Mouse (Mus musculus) CH12.LX (cell line): ENCODE measurements around the gene 1700125H20Rik. TPM values are rescaled to one million over a fixed set of nuclear protein-coding genes. Genes with fewer than 3 reads are reported as not detected.

ENCODE experiments used
- DNase-seq: peaks from one replicate; pipeline ENCODE4 v3.0.0-alpha.2; 2013; ENCODE audit errors: extremely low read depth
- H3K27ac ChIP-seq: 2 replicates; pipeline ENCODE4 v1.5.1; 2012; ENCODE audit warnings: low read depth, mild to moderate bottlenecking, control low read depth, moderate library complexity; ENCODE audit not compliant: insufficient read depth
- H3K27me3 ChIP-seq: replicated peaks from 2 replicates; pipeline ENCODE3; 2012; ENCODE audit warnings: inconsistent platforms
- H3K36me3 ChIP-seq, 2 experiments: replicated peaks in 1 of 2; 2 replicates each; pipeline versions ENCODE3 to v1.6.1; 2012; ENCODE audit warnings: inconsistent platforms in 1 of 2, low read length in 1 of 2, mild to moderate bottlenecking in 1 of 2, mixed read lengths in 1 of 2, moderate library complexity in 1 of 2; ENCODE audit not compliant: control insufficient read depth in 1 of 2, insufficient read depth in 1 of 2
- H3K4me1 ChIP-seq, 2 experiments: 2 replicates each; pipeline ENCODE4 v1.6.1; 2012; ENCODE audit warnings: inconsistent platforms in 1 of 2, moderate library complexity in 1 of 2; ENCODE audit not compliant: insufficient read depth in 2 of 2, control insufficient read depth in 1 of 2
- H3K4me2 ChIP-seq: 2 replicates; pipeline ENCODE4 v1.6.1; 2012; ENCODE audit warnings: low read depth, mild to moderate bottlenecking, control low read depth; ENCODE audit not compliant: poor library complexity, insufficient read depth, severe bottlenecking
- H3K4me3 ChIP-seq, 3 experiments: fragments of 150-350 bp in 1 of 3; sonication (generic) in 1 of 3; replicated peaks in 1 of 3; 2 replicates each; pipeline versions ENCODE3 to v1.5.1; 2011 to 2012; ENCODE audit warnings: low read depth in 2 of 3, low read length in 2 of 3, mild to moderate bottlenecking in 2 of 3, moderate library complexity in 2 of 3, control low read depth in 1 of 3, improper control_type of control experiment in 1 of 3, inconsistent platforms in 1 of 3, mixed read lengths in 1 of 3; ENCODE audit not compliant: poor library complexity in 1 of 3
- H3K79me2 ChIP-seq: replicated peaks from 2 replicates; pipeline ENCODE4 v1.6.1; 2012; ENCODE audit warnings: mild to moderate bottlenecking, moderate library complexity; ENCODE audit not compliant: control insufficient read depth, poor library complexity, insufficient read depth, severe bottlenecking; ENCODE audit errors: extremely low read depth
- H3K9ac ChIP-seq: 2 replicates; pipeline ENCODE4 v1.6.1; 2012; ENCODE audit warnings: low read depth, mild to moderate bottlenecking, control low read depth, moderate library complexity; ENCODE audit not compliant: insufficient read depth
- H3K9me3 ChIP-seq: replicated peaks from 2 replicates; pipeline ENCODE3; 2012; ENCODE audit warnings: low read length, inconsistent platforms, mixed read lengths
- CHD1 ChIP-seq: IDR thresholded peaks from 2 replicates; pipeline ENCODE4 v1.6.1; 2012; ENCODE audit warnings: low read depth, low read length, improper control_type of control experiment, inconsistent platforms
- CHD2 ChIP-seq: IDR thresholded peaks from 2 replicates; pipeline ENCODE4 v1.6.1; 2011; ENCODE audit warnings: low read length, improper control_type of control experiment
- CTCF ChIP-seq, 2 experiments: IDR thresholded peaks in 1 of 2; conservative IDR thresholded peaks in 1 of 2; 2 replicates each; pipeline ENCODE4 v1.5.1; 2011 to 2012; ENCODE audit warnings: low read depth in 2 of 2, low read length in 2 of 2, improper control_type of control experiment in 1 of 2, inconsistent platforms in 1 of 2, mild to moderate bottlenecking in 1 of 2, moderate library complexity in 1 of 2
- E2F4 ChIP-seq: IDR thresholded peaks from 2 replicates; pipeline ENCODE4 v1.6.1; 2011; ENCODE audit warnings: low read depth, low read length, improper control_type of control experiment; ENCODE audit not compliant: insufficient replicate concordance
- ELF1 ChIP-seq: IDR thresholded peaks from 2 replicates; pipeline ENCODE4 v1.6.1; 2014; ENCODE audit warnings: low read depth, mild to moderate bottlenecking, inconsistent platforms, low read length, improper control_type of control experiment
- IRF4 ChIP-seq: IDR thresholded peaks from 2 replicates; pipeline ENCODE4 v1.6.1; 2014; ENCODE audit warnings: low read depth, mild to moderate bottlenecking, inconsistent platforms, low read length, improper control_type of control experiment
- JUND ChIP-seq: conservative IDR thresholded peaks from 2 replicates; pipeline ENCODE4 v1.6.1; 2011; ENCODE audit warnings: low read depth, low read length, improper control_type of control experiment
- KAT2A ChIP-seq: IDR thresholded peaks from 2 replicates; pipeline ENCODE4 v1.6.1; 2012; ENCODE audit warnings: low read length, improper control_type of control experiment, inconsistent platforms; ENCODE audit not compliant: insufficient replicate concordance
- MAFK ChIP-seq: IDR thresholded peaks from 2 replicates; pipeline ENCODE4 v1.6.1; 2011; ENCODE audit warnings: low read length, improper control_type of control experiment; ENCODE audit not compliant: insufficient replicate concordance
- MEF2A ChIP-seq: IDR thresholded peaks from 2 replicates; pipeline ENCODE4 v1.6.1; 2014; ENCODE audit warnings: low read depth, mild to moderate bottlenecking, inconsistent platforms, low read length, improper control_type of control experiment, borderline replicate concordance
- MYC ChIP-seq: IDR thresholded peaks from 2 replicates; pipeline ENCODE4 v1.6.1; 2011; ENCODE audit warnings: low read depth, mild to moderate bottlenecking, improper control_type of control experiment, low read length
- NELFE ChIP-seq: IDR thresholded peaks from 2 replicates; pipeline ENCODE4 v1.6.1; 2011; ENCODE audit warnings: low read depth, low read length, improper control_type of control experiment
- PAX5 ChIP-seq: IDR thresholded peaks from 2 replicates; pipeline ENCODE4 v1.6.1; 2012; ENCODE audit warnings: low read length, inconsistent platforms, mixed read lengths
- POLR2A ChIP-seq: IDR thresholded peaks from 2 replicates; pipeline ENCODE4 v1.6.1; 2011; ENCODE audit warnings: low read depth, mild to moderate bottlenecking, improper control_type of control experiment, low read length
- RCOR1 ChIP-seq: conservative IDR thresholded peaks from 2 replicates; pipeline ENCODE4 v1.6.1; 2012; ENCODE audit warnings: low read depth, mild to moderate bottlenecking, inconsistent platforms, low read length, improper control_type of control experiment
- SIN3A ChIP-seq: IDR thresholded peaks from 2 replicates; pipeline ENCODE4 v1.6.1; 2012; ENCODE audit warnings: low read length, improper control_type of control experiment, inconsistent platforms
- USF1 ChIP-seq: IDR thresholded peaks from 2 replicates; pipeline ENCODE4 v1.6.1; 2014; ENCODE audit warnings: low read depth, mild to moderate bottlenecking, inconsistent platforms, low read length, improper control_type of control experiment
- ZC3H11A ChIP-seq: IDR thresholded peaks from 2 replicates; pipeline ENCODE4 v1.6.1; 2012; ENCODE audit warnings: low read depth, mild to moderate bottlenecking, inconsistent platforms, low read length, improper control_type of control experiment
- ZKSCAN1 ChIP-seq: IDR thresholded peaks from 2 replicates; pipeline ENCODE4 v1.6.1; 2012; ENCODE audit warnings: low read depth, inconsistent platforms, low read length, improper control_type of control experiment, borderline replicate concordance
- ZNF384 ChIP-seq: IDR thresholded peaks from 2 replicates; pipeline ENCODE4 v1.6.1; 2012; ENCODE audit warnings: low read depth, low read length, improper control_type of control experiment, inconsistent platforms
- dilution Hi-C: fragments of 300-500 bp; cut with MboI; formaldehyde crosslinking; loops from 2 replicates; pipeline ENCODE4 v1.14.3; 2020; ENCODE audit warnings: low sequenced_read_pairs; ENCODE audit not compliant: extremely low pct_unique_long_range_greater_than_20kb, extremely low pct_ligation_motif_present
- in situ Hi-C: fragments of 300-500 bp; cut with MboI; formaldehyde crosslinking; loops from 3 replicates; pipeline ENCODE4 v1.14.3; 2019; ENCODE audit warnings: low sequenced_read_pairs, low pct_ligation_motif_present, low pct_unique_long_range_greater_than_20kb, mixed read lengths
- polyA plus RNA-seq: library from polyadenylated mRNA; unstranded; fragments of >175 nt; gene quantifications from 2 replicates; pipeline ENCODE4 v1.2.1, GENCODE M21; 2012; ENCODE audit warnings: low read depth; ENCODE audit not compliant: insufficient read length
- total RNA-seq, 2 experiments: library from RNA; depleted of rRNA; stranded (reverse); fragments of 300-350 nt in 1 of 2; fragments of >200 nt in 1 of 2; gene quantifications; 2 replicates each; pipeline ENCODE4 v1.2.3; 2012 to 2014

Gene 1700125H20Rik
- total and polyA plus RNA-seq, 3 experiments: 0.17 TPM; not detected in 2

DNA sequence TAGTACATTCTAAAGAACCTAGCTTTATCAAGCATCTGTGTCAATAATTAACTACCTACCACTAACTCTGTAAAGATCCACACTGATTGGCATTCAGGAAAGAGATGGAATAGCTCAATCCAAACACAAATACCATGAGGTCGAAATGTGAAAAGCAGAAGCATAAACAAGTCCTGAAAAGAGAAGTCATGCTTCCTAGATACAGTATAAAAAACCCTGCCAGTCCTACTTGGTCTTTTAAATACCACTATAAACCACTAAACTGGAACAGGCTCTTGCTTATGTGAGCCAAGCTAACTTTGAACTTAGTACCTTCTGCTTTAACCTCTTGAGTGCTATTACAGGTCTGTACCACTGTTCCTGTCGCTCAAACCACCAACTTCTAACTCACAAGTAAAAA, 38.7 kb upstream of the 1700125H20Rik start:
- H3K79me2 ChIP-seq: 0 out of 2 replicates have a peak, but pooled peaks cover 1% of the 10 kb centered on the region
- TF ChIP-seq CHD1: no peak
- no peak for TF ChIP-seq MAFK
- TF ChIP-seq ELF1: no peak
- TF ChIP-seq ZKSCAN1: no peak
- TF ChIP-seq PAX5: no peak
- TF ChIP-seq ZC3H11A: no peak
- TF ChIP-seq KAT2A: no peak
- TF ChIP-seq RCOR1: no peak
- TF ChIP-seq CHD2: no peak
- TF ChIP-seq IRF4: no peak
- TF ChIP-seq SIN3A: no peak
- no peak for TF ChIP-seq MYC
- no peak for TF ChIP-seq JUND
- no peak for TF ChIP-seq E2F4
- TF ChIP-seq, all 38 proteins: peak for 0
- Histone ChIP-seq H3K9me3 (no peaks in the 10 kb centered on the region), H3K4me2 (no peak overlapping the region), H3K27ac (no peak overlapping the region), H3K4me3 (no peak overlapping the region), H3K27me3 (no peaks in the 10 kb centered on the region), H3K4me1 (peaks cover 0 to 12% of the 10 kb centered on the region in 2 experiments; a peak in 2 of 4 replicates), H3K9ac (no peak overlapping the region), H3K36me3 (peaks cover 0 to 5% of the 10 kb centered on the region in 2 experiments)
- in situ Hi-C loops (no loop called here), dilution Hi-C loops (no loop called here)
- no peak for DNase-seq

DNA sequence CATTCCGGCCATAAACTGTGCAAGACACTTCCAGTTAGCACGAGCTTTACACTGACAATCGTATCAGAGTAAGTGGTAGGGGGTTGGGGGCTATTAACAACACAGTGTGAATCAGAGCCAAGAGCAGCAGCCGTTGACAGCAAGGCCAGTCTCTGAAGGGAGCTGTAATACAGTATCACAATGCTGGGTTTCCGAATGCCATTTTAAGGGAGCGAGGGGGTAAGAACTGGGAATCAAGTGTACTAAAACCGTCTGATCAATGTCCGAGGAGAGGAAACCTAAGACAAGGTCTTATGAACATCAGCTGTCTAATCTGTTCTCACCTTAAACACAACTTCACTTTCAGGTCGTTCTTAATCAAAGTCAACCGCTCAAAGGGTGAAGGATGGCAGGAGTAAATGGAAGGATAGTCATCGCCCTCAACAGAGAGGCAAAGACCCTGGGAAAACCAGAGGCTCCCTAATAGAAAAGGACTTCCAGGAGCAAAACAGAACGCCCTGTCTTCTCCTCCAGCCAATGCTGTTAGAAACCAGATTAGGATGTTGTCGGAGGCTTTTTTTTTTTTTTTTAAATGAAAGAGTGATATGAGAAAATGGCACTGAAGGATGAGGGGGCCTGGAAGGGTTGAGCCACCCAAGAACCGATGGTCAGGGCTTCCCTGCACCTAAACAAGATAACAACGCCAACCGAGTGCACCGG, 31.3 kb upstream of the 1700125H20Rik start:
- dilution Hi-C loops (no loop called here), in situ Hi-C loops (no loop called here)
- Histone ChIP-seq H3K4me2 (peak overlapping the region; percentile 93), H3K36me3 (peaks cover 0 to 5% of the 10 kb centered on the region in 2 experiments), H3K4me1 (peaks cover 0 to 21% of the 10 kb centered on the region in 2 experiments; a peak in 3 of 4 replicates), H3K27me3 (no peaks in the 10 kb centered on the region)
- no peak for DNase-seq
- TF ChIP-seq USF1 (no peak), NELFE (no peak), MEF2A (no peak), SIN3A (peak; percentile 3; the same call in 1 of the 2 replicates), ZNF384 (peak; percentile 72), CTCF (conservative IDR thresholded peaks at IDR 0.05 in 1 of 2, IDR thresholded peaks at IDR 0.05 in 1 of 2; ENCODE audit: low read depth in 2 of 2, low read length in 2 of 2) (no peak), POLR2A (no peak), RCOR1 (no peak)
- TF ChIP-seq, all 38 proteins: peak for 2
- Histone ChIP-seq H3K9ac (peak overlapping the region; percentile 58), H3K9me3 (no peaks in the 10 kb centered on the region), H3K79me2 (peaks cover 5% of the 10 kb centered on the region), H3K4me3 (peak overlapping the region; percentile 75 to 98 (median 75)), H3K27ac (no peak overlapping the region)
